Mouse (Mus musculus) left cerebral cortex, adult 2 months (tissue): ENCODE results near the gene Tenm4. TPM values are rescaled to one million over a fixed set of nuclear protein-coding genes. Genes with fewer than 3 reads are reported as not detected.

Experiments
- DNase-seq, 2 experiments: peaks; one replicate each; pipeline ENCODE4 v3.0.0; 2021 to 2022; ENCODE audit warnings: low spot score in 2 of 2, mixed read lengths in 1 of 2; ENCODE audit errors: extremely low spot score in 1 of 2
- H3K27ac ChIP-seq: fragments of 200-600 bp; 2 replicates; pipeline ENCODE4 v1.8.1; 2022
- H3K4me3 ChIP-seq: fragments of 200-600 bp; 2 replicates; pipeline ENCODE4 v1.8.1; 2022
- CTCF ChIP-seq: fragments of 200-600 bp; IDR thresholded peaks from 2 replicates; pipeline ENCODE4 v1.8.1; 2022; ENCODE audit warnings: antibody characterized with exemption, mild to moderate bottlenecking, moderate library complexity
- intact Hi-C: fragments of 180-260 bp; cut with DNase I; formaldehyde crosslinking; loops from one replicate; pipeline ENCODE4 v1.15.1; 2025
- total RNA-seq, 2 experiments: library from RNA; stranded (reverse); gene quantifications; 2 replicates each; pipeline ENCODE4 v1.2.3; 2021

The Tenm4 gene
- total RNA-seq, 2 experiments from 2014 or later = 158 to 160 TPM

DNA sequence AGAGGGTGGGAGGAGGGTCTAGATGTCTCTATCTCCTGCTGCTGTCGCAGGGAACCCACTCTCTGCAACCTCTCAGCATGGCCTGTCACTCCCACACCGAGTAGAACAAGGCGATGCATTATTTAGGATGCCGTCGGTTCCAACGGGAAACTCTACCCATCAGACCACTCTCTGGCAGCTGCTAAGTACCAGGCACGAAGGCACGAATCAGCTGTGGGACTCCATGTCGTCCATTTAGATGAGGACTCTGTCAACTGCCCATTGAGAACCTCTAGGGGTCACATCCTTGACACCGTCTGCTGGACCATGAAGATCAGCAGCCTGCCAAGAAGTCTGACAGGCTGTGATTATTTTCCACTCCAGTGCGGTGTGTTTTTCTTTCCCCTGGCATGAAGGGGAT is 229.4 kb downstream of the Tenm4 start:
- H3K4me3 ChIP-seq = no peak overlapping the region
- no peak overlapping the region for H3K27ac ChIP-seq
- intact Hi-C loops = no loop called here
- no peak for DNase-seq
- TF ChIP-seq CTCF = no peak

GRCm38 (mm10) chr7:96406630-96407214 is 235.7 kb downstream of the Tenm4 start:
- intact Hi-C loops = no loop called here
- H3K27ac ChIP-seq = no peak overlapping the region
- no peak overlapping the region for H3K4me3 ChIP-seq
- no peak for DNase-seq
- TF ChIP-seq CTCF = no peak

DNA sequence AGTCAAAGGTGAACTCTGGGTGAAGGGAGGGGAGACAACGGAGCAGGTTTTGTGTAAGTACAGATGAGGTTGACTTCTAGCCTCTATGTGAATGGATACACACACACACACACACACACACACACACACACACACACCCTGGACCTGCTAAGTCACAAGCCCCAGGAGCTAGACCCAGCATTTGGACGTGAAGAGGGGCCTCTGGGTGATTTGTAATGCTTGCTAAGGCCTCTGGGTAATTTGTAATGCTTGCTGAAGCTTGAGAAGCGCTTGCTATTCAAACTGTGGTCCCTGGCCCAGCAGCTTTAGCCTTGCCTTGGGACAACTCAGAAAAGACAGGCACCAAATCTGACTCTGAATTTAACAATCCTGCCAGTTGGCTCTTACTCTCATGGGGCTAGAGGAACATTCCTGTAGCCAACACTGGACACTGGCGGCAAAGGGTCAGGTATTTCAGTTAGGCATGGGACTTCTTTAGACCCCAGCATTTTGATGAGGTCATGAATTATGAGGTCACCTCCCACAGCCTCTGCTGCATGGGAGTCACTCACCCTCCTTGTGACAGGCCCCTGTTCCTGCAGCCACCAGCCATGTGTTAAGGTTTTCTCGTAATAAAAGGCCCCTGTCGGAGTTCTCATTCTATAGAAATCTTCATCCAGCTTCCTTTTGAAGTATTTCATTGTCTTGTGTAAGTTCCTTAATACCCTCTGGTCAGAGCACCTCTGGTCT is 237.3 kb downstream of the Tenm4 start:
- intact Hi-C loops = no loop called here

DNA sequence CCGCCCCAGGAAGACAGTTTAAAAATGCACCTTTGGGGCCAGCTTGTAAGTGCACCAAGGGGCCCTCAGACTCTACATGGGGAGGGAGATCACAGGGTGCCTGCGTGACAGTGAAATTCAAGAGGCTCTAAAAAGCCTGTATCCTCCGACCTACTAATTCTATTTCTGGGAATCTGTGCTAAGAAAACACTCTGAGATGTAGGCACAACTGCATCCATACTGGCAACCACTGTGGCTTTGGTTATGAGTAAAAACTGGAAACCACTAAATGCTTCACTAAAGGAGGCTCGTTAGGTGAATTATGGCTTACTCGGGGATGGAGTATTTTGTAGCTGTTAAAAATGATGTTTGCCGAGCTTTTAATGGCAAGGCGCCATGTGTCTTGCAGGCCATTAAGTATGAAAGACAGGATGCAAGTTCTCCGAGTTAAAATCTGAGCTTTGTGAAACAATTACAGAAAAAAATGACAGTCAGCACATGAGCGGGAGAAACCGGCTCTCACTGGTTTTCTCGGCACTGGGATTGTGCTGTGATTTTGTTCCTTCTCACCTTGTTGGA is 238.4 kb downstream of the Tenm4 start:
- Histone ChIP-seq H3K27ac (peak overlapping the region; percentile 7), H3K4me3 (no peak overlapping the region)
- DNase-seq = no peak
- no peak for TF ChIP-seq CTCF
- intact Hi-C loops = no loop called here

More for the DNA sequence above, 237.3 kb downstream of the Tenm4 start:
- Histone ChIP-seq H3K27ac (no peak overlapping the region), H3K4me3 (no peak overlapping the region)
- TF ChIP-seq CTCF = no peak
- DNase-seq = no peak

- no peak overlapping the region for H3K27ac ChIP-seq
- intact Hi-C loops = no loop called here
- no peak for DNase-seq
- no peak for TF ChIP-seq CTCF
- H3K4me3 ChIP-seq = no peak overlapping the region
These were observed 242.8 kb downstream of the Tenm4 start for GRCm38 (mm10) chr7:96413822-96414221.

DNA sequence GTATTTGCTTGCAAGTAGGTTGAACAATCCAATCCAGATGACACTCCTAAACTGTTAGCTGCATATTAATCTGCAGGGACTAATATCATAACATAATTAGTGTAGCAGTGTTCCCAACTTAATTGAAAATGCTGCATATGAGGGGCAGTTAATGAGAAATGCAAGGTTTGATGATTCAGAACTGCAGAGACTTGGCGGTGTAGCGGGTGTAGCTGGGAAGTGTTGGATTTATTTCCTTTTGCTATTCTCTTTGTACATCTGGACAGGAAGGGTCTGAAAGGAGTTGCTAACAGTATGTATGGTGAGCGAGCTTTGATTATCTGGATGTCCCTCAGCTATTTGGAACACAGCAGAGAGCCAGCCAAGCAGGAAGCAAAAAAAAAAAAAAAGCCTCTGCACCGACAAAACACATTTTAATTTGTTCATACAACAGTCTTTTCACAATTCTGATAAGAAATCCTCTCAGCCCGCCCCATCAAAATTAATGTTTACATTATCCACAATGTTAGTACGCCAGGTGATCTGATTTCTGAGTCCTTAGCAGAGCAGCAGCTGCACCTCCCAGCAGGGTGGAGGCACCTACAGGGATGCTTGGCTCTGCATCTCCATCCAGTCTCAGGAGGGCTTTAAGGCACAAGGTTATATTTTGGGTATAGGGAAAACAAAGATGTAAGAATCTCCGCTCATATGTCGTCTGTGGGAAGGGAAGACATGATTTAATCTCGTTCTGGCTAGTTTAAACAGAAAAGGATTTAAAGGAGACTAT is 243.4 kb downstream of the Tenm4 start:
- no peak for TF ChIP-seq CTCF
- H3K27ac ChIP-seq = no peak overlapping the region
- H3K4me3 ChIP-seq = no peak overlapping the region
- intact Hi-C loops = no loop called here
- no peak for DNase-seq

DNA sequence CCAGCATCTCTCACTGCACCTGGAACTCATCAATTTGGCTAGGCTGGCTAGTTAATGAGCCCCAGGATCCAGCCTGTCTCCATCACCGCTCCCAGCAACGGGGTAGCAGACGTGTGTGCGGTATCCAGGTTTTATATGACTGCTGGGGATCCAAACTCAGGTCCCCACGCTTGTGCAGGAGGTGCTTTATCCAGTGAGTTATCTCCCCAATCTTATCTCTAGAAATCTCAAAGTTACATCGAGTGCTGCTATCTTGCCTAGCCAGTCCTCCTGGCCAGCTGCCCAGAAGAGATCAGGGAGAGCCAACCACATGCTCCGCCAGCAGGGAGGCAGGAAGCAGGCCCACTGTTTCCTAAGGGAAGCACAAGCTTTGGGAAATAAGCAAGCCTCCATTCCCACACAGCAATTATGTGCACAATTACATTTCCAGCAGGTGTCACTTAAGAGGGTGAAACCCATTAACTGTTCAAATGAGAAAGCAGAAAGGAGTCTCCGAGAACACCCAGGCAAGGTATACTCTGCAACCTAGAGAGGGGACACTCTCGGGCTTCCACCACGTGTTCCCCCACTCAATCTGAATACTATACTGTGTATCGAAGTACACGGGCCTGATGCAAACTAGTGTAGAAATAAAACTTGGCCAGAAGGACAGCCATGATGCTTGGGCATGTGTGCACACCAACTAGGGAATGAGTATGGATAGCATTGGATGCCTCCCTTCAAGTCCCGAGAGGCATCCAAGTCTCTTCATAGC is 246.4 kb downstream of the Tenm4 start:
- intact Hi-C loops = no loop called here
- DNase-seq = peak; percentile 59 to 62
- TF ChIP-seq CTCF = no peak
- Histone ChIP-seq H3K27ac (no peak overlapping the region), H3K4me3 (no peak overlapping the region)

GRCm38 (mm10) chr7:96418146-96418545 is 247.1 kb downstream of the Tenm4 start:
- intact Hi-C loops = no loop called here
- Histone ChIP-seq H3K27ac (no peak overlapping the region), H3K4me3 (no peak overlapping the region)
- TF ChIP-seq CTCF = no peak
- no peak for DNase-seq

DNA sequence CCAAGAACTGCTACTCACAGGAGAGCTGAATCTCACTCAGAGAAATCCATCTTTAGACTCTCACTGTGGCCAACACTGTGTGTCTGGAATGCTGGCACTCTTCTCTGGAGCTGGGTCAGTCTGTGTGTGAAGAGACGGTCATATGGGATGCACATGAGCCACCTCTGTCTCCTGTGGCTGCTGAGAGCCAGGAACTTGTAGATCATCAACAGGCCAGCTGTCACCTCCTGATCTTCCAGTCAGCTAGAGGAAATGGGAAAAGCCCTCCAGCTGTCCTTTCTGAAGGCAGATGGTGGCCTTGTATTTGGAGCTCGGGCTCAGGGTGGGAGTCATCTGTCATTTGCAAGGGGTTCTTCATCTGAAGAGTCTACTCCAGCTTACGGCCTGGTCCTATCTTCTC is 249.0 kb downstream of the Tenm4 start:
- no peak overlapping the region for H3K27ac ChIP-seq
- TF ChIP-seq CTCF = no peak
- DNase-seq = no peak
- no peak overlapping the region for H3K4me3 ChIP-seq
- intact Hi-C loops = no loop called here

DNA sequence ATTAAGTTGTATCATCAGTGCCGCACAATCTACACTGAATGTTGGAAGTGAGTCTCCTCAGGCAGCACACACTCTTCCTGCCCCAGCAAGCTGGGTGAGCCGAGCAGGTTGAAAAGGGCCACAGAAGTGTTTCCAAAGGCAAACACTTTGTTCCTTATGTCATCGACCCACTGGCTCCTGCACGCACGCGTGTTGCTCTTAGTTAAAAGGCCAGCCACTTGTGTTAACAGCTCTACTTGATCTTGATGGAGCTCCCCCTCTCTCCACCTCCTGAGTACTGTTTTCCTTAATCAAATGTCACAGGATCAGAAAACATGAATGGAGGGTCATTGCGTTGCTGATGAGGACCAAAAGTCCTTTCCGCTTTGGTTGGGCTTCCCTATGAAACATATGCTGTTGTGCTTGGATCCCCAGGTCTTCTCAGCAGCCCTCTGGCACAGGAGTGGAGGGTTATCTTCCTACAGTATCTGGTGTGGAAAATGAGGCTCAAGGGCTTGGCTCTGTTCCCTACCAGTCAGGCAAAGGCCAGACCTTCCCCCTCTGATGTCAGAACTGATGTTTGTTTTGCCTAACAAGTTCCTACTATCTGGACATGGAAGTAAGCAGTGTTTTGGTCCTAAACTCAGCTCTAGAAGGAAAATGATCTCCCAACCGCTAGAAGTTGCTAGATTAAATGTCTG is 250.0 kb downstream of the Tenm4 start:
- intact Hi-C loops = no loop called here
- no peak for DNase-seq
- H3K27ac ChIP-seq = no peak overlapping the region
- no peak overlapping the region for H3K4me3 ChIP-seq
- no peak for TF ChIP-seq CTCF

- TF ChIP-seq CTCF = no peak
- DNase-seq = no peak
- Histone ChIP-seq H3K27ac (no peak overlapping the region), H3K4me3 (no peak overlapping the region)
- intact Hi-C loops = no loop called here
These were observed 255.9 kb downstream of the Tenm4 start for GRCm38 (mm10) chr7:96426954-96427353.
